Mouse (Mus musculus): ENCODE data around the gene Epn2.

DNA sequence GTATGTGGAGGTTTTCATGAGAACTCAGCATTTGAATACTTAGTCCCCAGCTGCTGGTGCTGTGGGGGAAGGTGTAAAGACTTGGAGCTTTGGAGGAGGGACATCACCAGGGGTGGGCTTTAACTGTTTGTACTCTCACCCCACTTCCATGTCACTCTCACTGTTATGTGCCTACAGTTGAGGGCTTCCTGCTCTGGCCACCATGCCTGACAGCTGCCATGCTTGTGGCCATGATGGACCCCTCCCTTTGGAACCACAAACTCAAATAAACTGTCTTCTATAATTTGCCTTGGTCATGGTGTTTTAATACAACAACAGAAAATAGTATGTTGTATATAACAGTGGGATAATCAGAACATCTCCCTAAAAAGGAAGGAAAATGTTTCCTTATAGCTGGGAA, 108.6 kb downstream of the Epn2 start:
- no peak for TF ChIP-seq POLR2A (IDR thresholded peaks at IDR 0.05; ENCODE audit: low read depth, low read length)
- no peak for TF ChIP-seq CTCF (IDR thresholded peaks at IDR 0.05; ENCODE audit: extremely low read depth, insufficient read depth, insufficient read length, insufficient replicate concordance)
